Mouse (Mus musculus) spleen, embryonic (tissue): ENCODE measurements at regions not wholly inside any gene's neighbourhood (a gene's known extent, or its start where the extent isn't known, plus 50 kb on each side); places are given as distances from the start of the nearest gene placed in this dataset.

Source experiments
- CTCF ChIA-PET: fragments of 350-600 bp; sonication (Branson Sonifier 250); formaldehyde crosslinking; loops from one replicate; lab custom pipeline; 2022; lab: Charles Lee

GRCm38 (mm10) chr14:78438064-78438677 lies 98.4 kb downstream of the Akap11 start:
- CTCF ChIA-PET, result no interaction called here

DNA sequence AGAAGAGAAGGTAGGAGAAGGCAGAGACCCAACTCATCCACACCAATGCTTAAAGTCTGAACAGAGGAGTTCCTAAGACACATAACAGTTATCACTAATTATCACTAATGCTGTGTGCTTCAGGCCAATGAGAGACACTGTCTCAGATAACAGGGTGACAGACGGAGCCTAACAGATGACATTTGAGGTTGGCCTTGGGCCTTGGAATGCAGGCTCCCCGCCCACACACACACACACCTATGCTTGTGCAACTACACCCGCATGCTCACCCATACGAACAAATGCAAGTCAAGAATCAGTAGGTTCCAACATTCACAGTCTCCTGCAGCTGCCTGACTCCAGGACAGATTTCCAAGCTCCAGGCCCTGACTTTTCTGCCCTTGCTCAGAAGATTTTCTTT lies 100.0 kb downstream of the Akap11 start:
- CTCF ChIA-PET, result no interaction called here

GRCm38 (mm10) chr14:78435982-78436381 lies 100.6 kb downstream of the Akap11 start:
- CTCF ChIA-PET, result no interaction called here

GRCm38 (mm10) chr14:78435561-78435960 lies 101.0 kb downstream of the Akap11 start:
- CTCF ChIA-PET, result interaction anchor here (0.5 kb wide), 1 partner anchor 953 kb away, joined by 18 read pairs; no protein-coding TSS in a partner anchor

GRCm38 (mm10) chr14:78434753-78435152 lies 101.9 kb downstream of the Akap11 start:
- CTCF ChIA-PET, result interaction anchor here (0.5 kb wide), 1 partner anchor 954 kb away, joined by 18 read pairs; no protein-coding TSS in a partner anchor

DNA sequence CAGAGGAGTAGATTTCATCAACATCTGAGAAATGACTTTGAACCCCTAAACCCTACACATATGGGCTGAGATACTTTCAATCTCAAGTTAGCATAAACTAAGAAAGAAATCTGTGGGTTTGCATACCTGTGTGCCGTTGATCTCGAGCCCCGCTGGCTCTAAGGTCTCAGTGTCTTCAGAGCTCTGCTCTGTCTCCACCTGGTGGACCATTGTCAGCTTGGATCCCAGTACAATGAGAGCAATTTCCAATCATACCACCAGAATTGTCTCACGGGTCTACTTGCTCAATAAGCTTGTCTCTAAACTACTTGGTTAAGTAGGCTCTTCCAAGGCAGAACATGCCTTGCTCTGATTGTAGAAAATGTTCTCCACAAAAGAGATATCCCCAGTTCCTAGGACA lies 102.5 kb downstream of the Akap11 start:
- CTCF ChIA-PET, result interaction anchor here (0.6 kb wide), 1 partner anchor 14 kb away, joined by 4 read pairs; no protein-coding TSS in a partner anchor

GRCm38 (mm10) chr14:78432471-78432870 lies 104.1 kb downstream of the Akap11 start:
- CTCF ChIA-PET, result no interaction called here

- CTCF ChIA-PET, result no interaction called here
Measured at GRCm38 (mm10) chr14:78431931-78432330, 104.7 kb downstream of the Akap11 start.

- CTCF ChIA-PET, result no interaction called here
Measured at GRCm38 (mm10) chr14:78431406-78431805, 105.2 kb downstream of the Akap11 start.

- CTCF ChIA-PET, result no interaction called here
Measured at GRCm38 (mm10) chr14:78428233-78429019, 108.2 kb downstream of the Akap11 start.

- CTCF ChIA-PET, result no interaction called here
Measured at GRCm38 (mm10) chr14:78427062-78427461, 109.5 kb downstream of the Akap11 start.

DNA sequence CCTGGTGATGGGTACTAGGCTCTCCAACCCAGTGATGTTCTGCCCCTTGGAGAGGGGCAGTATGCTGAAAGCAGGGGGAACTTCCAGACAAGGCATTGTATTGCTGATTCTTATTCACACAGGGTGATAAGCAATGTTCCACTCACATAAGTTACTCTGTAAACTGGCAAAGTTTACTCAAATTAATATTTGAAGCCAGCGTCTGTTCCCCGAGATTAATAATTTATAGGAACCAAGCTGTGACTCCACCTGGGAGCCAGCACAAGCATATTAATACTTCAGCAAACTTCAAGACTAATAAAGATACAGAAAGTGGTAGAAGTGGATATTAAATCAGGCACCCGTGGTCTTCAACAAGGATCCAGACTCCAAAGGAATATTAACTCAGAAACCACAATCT lies 114.0 kb downstream of the Akap11 start:
- CTCF ChIA-PET, result no interaction called here

- CTCF ChIA-PET, result no interaction called here
Measured at GRCm38 (mm10) chr14:78420966-78421365, 113.1 kb upstream of the Tnfsf11 start.

GRCm38 (mm10) chr14:78420176-78420575 lies 112.3 kb upstream of the Tnfsf11 start:
- CTCF ChIA-PET, result interaction anchor here (0.7 kb wide), 1 partner anchor 14 kb away, joined by 4 read pairs; no protein-coding TSS in a partner anchor

GRCm38 (mm10) chr14:78405568-78405967 lies 97.7 kb upstream of the Tnfsf11 start:
- CTCF ChIA-PET, result no interaction called here

DNA sequence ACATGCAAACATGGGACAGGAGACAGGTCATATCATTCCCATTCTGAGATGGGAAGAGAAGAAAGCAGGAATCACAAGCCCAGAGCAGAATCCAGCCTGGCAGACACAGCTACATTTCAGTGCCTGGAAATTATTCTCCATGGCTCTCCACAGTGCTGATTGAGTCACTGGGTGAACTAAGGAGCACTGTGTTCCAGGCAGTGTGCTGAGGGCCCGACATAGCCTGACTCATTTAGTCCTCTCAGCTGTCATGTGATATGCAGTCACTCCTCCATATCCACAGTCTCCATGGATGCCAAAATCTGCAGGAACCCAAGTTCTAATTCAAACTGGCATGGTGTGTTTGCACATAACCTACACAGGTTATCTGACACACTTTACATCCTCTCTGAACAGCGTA lies 90.1 kb upstream of the Tnfsf11 start:
- CTCF ChIA-PET, result interaction anchor here (0.8 kb wide), 1 partner anchor 19 kb away, joined by 3 read pairs; no protein-coding TSS in a partner anchor

- CTCF ChIA-PET, result no interaction called here
Measured at GRCm38 (mm10) chr14:78395631-78396030, 87.8 kb upstream of the Tnfsf11 start.

DNA sequence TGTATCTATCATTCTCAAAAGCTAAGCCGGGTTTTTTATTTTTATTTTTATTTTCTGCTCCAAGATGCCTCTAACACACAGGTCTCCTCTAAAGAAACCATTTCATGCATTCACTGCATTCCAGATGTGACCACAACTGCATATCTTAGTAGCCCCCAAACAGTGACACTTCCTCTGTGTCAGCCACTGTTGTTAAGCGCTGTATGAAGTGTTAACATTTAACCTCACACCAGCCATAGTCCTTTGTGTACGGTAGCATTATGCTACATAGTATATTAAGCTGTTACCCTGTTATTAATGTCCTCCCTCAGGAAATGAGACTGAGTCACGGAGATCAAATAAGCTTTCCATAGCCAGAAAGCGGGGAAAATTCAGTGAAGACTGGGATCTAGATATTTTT lies 79.2 kb upstream of the Tnfsf11 start:
- CTCF ChIA-PET, result interaction anchor here (0.6 kb wide), 1 partner anchor 85 kb away, joined by 10 read pairs; no protein-coding TSS in a partner anchor

- CTCF ChIA-PET, result no interaction called here
Measured at GRCm38 (mm10) chr14:78384370-78384769, 76.5 kb upstream of the Tnfsf11 start.

DNA sequence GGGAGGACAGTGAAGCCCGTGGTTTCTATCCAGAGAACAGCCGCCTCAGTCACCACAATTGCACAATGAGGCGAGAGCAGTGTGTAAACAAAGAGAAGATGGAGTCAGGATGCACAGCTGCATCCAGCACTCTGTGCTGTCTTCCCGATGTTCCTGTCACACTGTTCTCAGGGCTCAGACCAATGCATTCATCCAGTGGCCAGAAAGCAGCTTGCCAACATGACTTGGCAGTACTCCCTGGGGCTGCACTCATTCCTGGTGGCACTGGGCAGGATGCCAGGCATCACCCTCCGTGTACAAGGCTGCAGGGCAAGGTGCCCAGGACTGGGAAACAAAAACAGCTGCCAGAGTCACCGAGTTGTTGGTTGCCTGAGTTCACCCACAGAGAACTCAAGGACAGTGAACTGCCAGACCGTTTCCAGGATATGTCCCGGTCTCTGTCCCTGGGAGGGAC lies 75.4 kb upstream of the Tnfsf11 start:
- CTCF ChIA-PET, result no interaction called here

GRCm38 (mm10) chr14:78380011-78380410 lies 72.2 kb upstream of the Tnfsf11 start:
- CTCF ChIA-PET, result no interaction called here

- CTCF ChIA-PET, result interaction anchor here (0.6 kb wide), 1 partner anchor 1250 kb away, joined by 3 read pairs; no protein-coding TSS in a partner anchor
Measured at GRCm38 (mm10) chr14:78376591-78376990, 68.7 kb upstream of the Tnfsf11 start.
